Mouse (Mus musculus) spleen, adult 2 months (tissue): ENCODE measurements around the gene Smad6.

Source experiments
- CTCF ChIP-seq: fragments of 200-500 bp; IDR thresholded peaks from 2 replicates; pipeline ENCODE4 v1.5.1; 2011; ENCODE audit warnings: mild to moderate bottlenecking, inconsistent platforms; ENCODE audit not compliant: insufficient read depth, insufficient read length, insufficient replicate concordance; ENCODE audit errors: extremely low read depth
- POLR2A ChIP-seq: fragments of 200-500 bp; IDR thresholded peaks from 2 replicates; pipeline ENCODE4 v1.6.1; 2011; ENCODE audit warnings: low read depth, low read length, inconsistent platforms

GRCm38 (mm10) chr9:63949393-63949792 lies 72.5 kb downstream of the Smad6 start:
- TF ChIP-seq CTCF (no peak), POLR2A (no peak)
